Mouse (Mus musculus) olfactory bulb, adult 2 months (tissue): ENCODE data around the gene Pum3.

Experiments used
- CTCF ChIP-seq: fragments of 200-500 bp; IDR thresholded peaks from 2 replicates; pipeline ENCODE4 v1.5.1; 2012; ENCODE audit warnings: low read depth, mild to moderate bottlenecking, low read length, moderate library complexity; ENCODE audit not compliant: insufficient read depth
- POLR2A ChIP-seq: fragments of 200-500 bp; IDR thresholded peaks from 2 replicates; pipeline ENCODE4 v1.6.1; 2012; ENCODE audit warnings: mild to moderate bottlenecking, low read depth, low read length, moderate library complexity; ENCODE audit not compliant: insufficient read depth

GRCm38 (mm10) chr19:27410751-27411150, 18.9 kb downstream of the Pum3 start:
- TF ChIP-seq CTCF = no peak
- TF ChIP-seq POLR2A = no peak
